ENCODE assay signal across 10 mouse cellular contexts in the genomic region with DNA sequence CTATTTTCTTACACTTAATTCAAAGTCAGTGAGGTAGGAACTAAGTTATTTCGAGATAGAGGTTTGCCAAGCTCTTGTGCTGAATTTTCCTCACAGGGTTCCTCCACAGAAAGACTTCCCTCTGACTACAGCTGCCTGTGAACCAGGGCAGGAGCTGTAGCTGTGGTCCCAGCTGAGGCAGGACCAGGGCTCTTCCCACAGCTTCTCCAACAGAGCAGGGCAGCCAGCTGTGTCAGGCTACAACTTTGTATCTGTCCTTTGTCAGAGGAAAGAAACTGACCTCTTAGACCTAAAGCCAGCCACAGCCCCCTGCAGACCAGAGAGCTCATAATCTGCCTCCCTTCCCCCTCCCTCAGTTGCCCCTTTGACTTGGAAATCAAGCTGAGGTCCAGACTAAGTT. TPM values are rescaled to one million over a fixed set of nuclear protein-coding genes. Genes with fewer than 3 reads are reported as not detected.
DNase-seq lines count a peak whose midpoint lies in the region; ATAC-seq and TF ChIP-seq lines count a peak whose summit lies in the region.
"Not testable (repeated sequence)": the region's sequence is repeated elsewhere in the genome, so short reads cannot be mapped to it uniquely, and the experiment has no call there.
"Had no signal": no experiment of that assay in that cellular context is flagged by ENCODE, and none has a peak within 500 bp of the region (broad histone marks: within the 10 kb centered on the region; RNA-seq: fewer than 3 reads in every experiment).

No protein-coding gene starts in this region.

- H3K9ac ChIP-seq in CH12.LX (ENCODE audit: insufficient read depth, low read depth) = peak overlapping the region; percentile 8
- not testable (repeated sequence) for H3K9ac ChIP-seq in hindbrain, postnatal 0 days (replicated peaks; ENCODE audit: low read length); limb, embryonic 14.5 days (ENCODE audit: low read depth, low read length, severe bottlenecking)

- in situ Hi-C loops in CH12.LX (cut with MboI; ENCODE audit: low pct_ligation_motif_present, low pct_unique_long_range_greater_than_20kb, low sequenced_read_pairs) = not testable (repeated sequence)

- TF ChIP-seq EP300 in CH12.LX (IDR thresholded peaks at IDR 0.05; ENCODE audit: low read length) = not testable (repeated sequence)

- TF ChIP-seq RAD21 in CH12.LX (IDR thresholded peaks at IDR 0.05; ENCODE audit: low read depth, low read length) = not testable (repeated sequence)

- peak; percentile 3 for DNase-seq in CH12.LX (ENCODE audit: extremely low read depth)
- DNase-seq in embryo, embryonic 10.5 days (ENCODE audit: low spot score) = peak; percentile 2
- DNase-seq in heart, adult 8-10 months (ENCODE audit: low spot score) = peak; percentile 9
- not testable (repeated sequence) for DNase-seq in hindbrain, postnatal 0 days (ENCODE audit: low spot score); limb, embryonic 14.5 days (ENCODE audit: low spot score)
- peak; percentile 12 for DNase-seq in lung, postnatal 36 days
- peak; percentile 3 for DNase-seq in retina, embryonic 14.5 days (ENCODE audit: low spot score)
- DNase-seq in thymus, postnatal 14 days = peak; percentile 30

- H3K9me3 ChIP-seq in CH12.LX (replicated peaks; ENCODE audit: low read length); hindbrain, postnatal 0 days (ENCODE audit: low read length); limb, embryonic 14.5 days (ENCODE audit: control insufficient read depth, low read length): not testable (repeated sequence)

- dilution Hi-C loops in CH12.LX (cut with MboI; ENCODE audit: extremely low pct_ligation_motif_present, extremely low pct_unique_long_range_greater_than_20kb, low sequenced_read_pairs) = not testable (repeated sequence)

- peak overlapping the region; percentile 16; the same call in 1 of the 2 replicates for H3K27ac ChIP-seq in CH12.LX (ENCODE audit: insufficient read depth, low read depth)
- 0 out of 2 replicates have a peak overlapping the region, but pooled peaks have one; percentile 26 for H3K27ac ChIP-seq in hindbrain, postnatal 0 days
- 0 out of 2 replicates have a peak overlapping the region, but pooled peaks have one; percentile 9 for H3K27ac ChIP-seq in limb, embryonic 14.5 days (replicated peaks; ENCODE audit: low read depth, low read length)

- H3K4me1 ChIP-seq in CH12.LX (ENCODE audit: control insufficient read depth in 1 of 2, insufficient read depth in 2 of 2) = peaks cover 3 to 20% of the 10 kb centered on the region in 2 experiments; a peak in 3 of 4 replicates
- H3K4me1 ChIP-seq in hindbrain, postnatal 0 days (ENCODE audit: insufficient read depth, low read length); limb, embryonic 14.5 days (ENCODE audit: control insufficient read depth, insufficient read depth, low read length): not testable (repeated sequence)

- H3K4me2 ChIP-seq in CH12.LX (ENCODE audit: insufficient read depth, low read depth, poor library complexity, severe bottlenecking) = peak overlapping the region; percentile 8; the same call in 1 of the 2 replicates
- not testable (repeated sequence) for H3K4me2 ChIP-seq in hindbrain, postnatal 0 days (ENCODE audit: low read depth, low read length); limb, embryonic 14.5 days (replicated peaks; ENCODE audit: low read depth, low read length, severe bottlenecking)

- ATAC-seq in hindbrain, postnatal 0 days; limb, embryonic 14.5 days (ENCODE audit: low FRiP score, low read depth): not testable (repeated sequence)

- TF ChIP-seq POLR2A in CH12.LX (IDR thresholded peaks at IDR 0.05; ENCODE audit: low read depth, low read length) = 0 out of 2 replicates have a peak, but pooled peaks have one; percentile 7
- not testable (repeated sequence) for TF ChIP-seq POLR2A in limb, embryonic 14.5 days (IDR thresholded peaks at IDR 0.05; ENCODE audit: borderline replicate concordance, extremely low read depth, insufficient read depth, insufficient read length)

- peak overlapping the region in 2 of 3 experiments; percentile 13 to 42 for H3K4me3 ChIP-seq in CH12.LX (replicated peaks in 1 of 3; ENCODE audit: low read depth in 2 of 3, low read length in 2 of 3, poor library complexity in 1 of 3)
- H3K4me3 ChIP-seq in hindbrain, postnatal 0 days (ENCODE audit: low read length); limb, embryonic 14.5 days (replicated peaks; ENCODE audit: low read length): not testable (repeated sequence)

- H3K36me3 ChIP-seq in CH12.LX (replicated peaks in 1 of 2; ENCODE audit: control insufficient read depth in 1 of 2, insufficient read depth in 1 of 2, low read length in 1 of 2); hindbrain, postnatal 0 days (ENCODE audit: insufficient read depth, low read length); limb, embryonic 14.5 days (ENCODE audit: control insufficient read depth, insufficient read depth, low read length): not testable (repeated sequence)

- 32% methylated on average over 1 of the region's 1 CpGs for WGBS in hindbrain, postnatal 0 days
- 40% methylated on average over 1 of the region's 1 CpGs for WGBS in limb, embryonic 14.5 days

- H3K79me2 ChIP-seq in CH12.LX (replicated peaks; ENCODE audit: control insufficient read depth, extremely low read depth, insufficient read depth, poor library complexity, severe bottlenecking) = not testable (repeated sequence)

- not testable (repeated sequence) for TF ChIP-seq CTCF in CH12.LX (conservative IDR thresholded peaks at IDR 0.05 in 1 of 2, IDR thresholded peaks at IDR 0.05 in 1 of 2; ENCODE audit: low read depth in 2 of 2, low read length in 2 of 2); hindbrain, postnatal 0 days (IDR thresholded peaks at IDR 0.05; ENCODE audit: low read depth)

- H3K27me3 ChIP-seq in CH12.LX (replicated peaks); hindbrain, postnatal 0 days (ENCODE audit: insufficient read depth, low read length); limb, embryonic 14.5 days (ENCODE audit: control insufficient read depth, insufficient read depth, low read length): not testable (repeated sequence)

TF ChIP-seq in CH12.LX, 34 proteins besides CTCF, POLR2A, EP300 and RAD21:
- 0 out of 2 replicates have a peak, but pooled peaks have one; percentile 4 for TF ChIP-seq RCOR1 (conservative IDR thresholded peaks at IDR 0.05; ENCODE audit: low read depth, low read length)

RNA-seq across cellular contexts. Expression of gene Gbp9, which starts 29.6 kb away (rescaled TPM):
- total RNA-seq in CH12.LX (2012; rRNA removed) (2.9 and 3.4 TPM in 2 replicates), CH12.LX (2014; rRNA removed) (4.8 and 6.2 TPM in 2 replicates)
- polyA plus RNA-seq in CH12.LX (2012; ENCODE audit: insufficient read length, low read depth) = 10.1 and 15.0 TPM in 2 replicates
- 1 to 10 TPM; 6.5 to 9.4 (median 7.4) TPM for total RNA-seq in heart, adult 8-10 months (2022)
- 2.1 and 2.4 TPM in 2 replicates for total RNA-seq in hindbrain, postnatal 0 days (2014; rRNA removed)
- polyA plus RNA-seq in hindbrain, postnatal 0 days (2015; fragmentation: Nextera tagmentation; extraction: Ambion mirVana) = 1.7 TPM in 2 replicates
- 2.5 and 2.7 TPM in 2 replicates for polyA plus RNA-seq in limb, embryonic 14.5 days (2012; rRNA removed)
- polyA plus RNA-seq in limb, embryonic 14.5 days (2014; fragmentation: Nextera tagmentation; extraction: Ambion mirVana) = 1.6 and 2.2 TPM in 2 replicates

RNA-seq across cellular contexts. Expression of gene Gbp8, which starts 29.6 kb away (rescaled TPM):
- total RNA-seq in CH12.LX (2012; rRNA removed) (2.9 and 5.2 TPM in 2 replicates), CH12.LX (2014; rRNA removed) (5.1 and 6.1 TPM in 2 replicates)
- polyA plus RNA-seq in CH12.LX (2012; ENCODE audit: insufficient read length, low read depth) = 7.4 and 7.5 TPM in 2 replicates
- under 1 TPM in 3 of 4 experiments, not detected in 1; 0.23 to 0.72 (median 0.47) TPM for total RNA-seq in heart, adult 8-10 months (2022)
- 1.3 TPM in 1 of 2 replicates, not detected in the other for total RNA-seq in hindbrain, postnatal 0 days (2014; rRNA removed)
- polyA plus RNA-seq in hindbrain, postnatal 0 days (2015; fragmentation: Nextera tagmentation; extraction: Ambion mirVana) = 0.33 and 0.40 TPM in 2 replicates
- polyA plus RNA-seq in limb, embryonic 14.5 days (2012; rRNA removed) = 0.63 and 0.94 TPM in 2 replicates
- polyA plus RNA-seq in limb, embryonic 14.5 days (2014; fragmentation: Nextera tagmentation; extraction: Ambion mirVana) = 0.18 and 0.55 TPM in 2 replicates
- total RNA-seq: left cerebral cortex, postnatal 25 days had no signal
- polyA plus RNA-seq: forebrain, embryonic 11.5 days had no signal

RNA-seq across cellular contexts. Expression of gene Gbp4, which starts 29.6 kb away (rescaled TPM):
- total RNA-seq in CH12.LX (2012; rRNA removed) (14.8 and 17.2 TPM in 2 replicates), CH12.LX (2014; rRNA removed) (19.3 and 21.1 TPM in 2 replicates)
- 16.1 and 18.3 TPM in 2 replicates for polyA plus RNA-seq in CH12.LX (2012; ENCODE audit: insufficient read length, low read depth)
- total RNA-seq in heart, adult 8-10 months (2022) = 1 to 10 TPM; 4.1 to 6.9 (median 5.7) TPM
- total RNA-seq in hindbrain, postnatal 0 days (2014; rRNA removed) = 1.6 and 1.9 TPM in 2 replicates
- polyA plus RNA-seq in hindbrain, postnatal 0 days (2015; fragmentation: Nextera tagmentation; extraction: Ambion mirVana) = 0.63 and 1.1 TPM in 2 replicates
- 0.58 and 0.76 TPM in 2 replicates for polyA plus RNA-seq in limb, embryonic 14.5 days (2012; rRNA removed)
- 0.39 and 0.79 TPM in 2 replicates for polyA plus RNA-seq in limb, embryonic 14.5 days (2014; fragmentation: Nextera tagmentation; extraction: Ambion mirVana)
